Mouse (Mus musculus) liver, embryonic 14.5 days (tissue): ENCODE results near the gene Duox1. TPM values are rescaled to one million over a fixed set of nuclear protein-coding genes. Genes with fewer than 3 reads are reported as not detected.

Experiments
- ATAC-seq: fragments of 200-750 bp; cut with Nextera tagmentation; 2 replicates; pipeline ENCODE4 v1.8.0; 2017; ENCODE audit warnings: moderate number of reproducible peaks, mild to moderate bottlenecking, moderate library complexity; ENCODE audit not compliant: insufficient read depth
- DNase-seq, 3 experiments: peaks; one replicate each; pipeline ENCODE4 v3.0.0-alpha.2; 2012 to 2013; ENCODE audit warnings: low read depth in 3 of 3, low spot score in 3 of 3
- H3K27ac ChIP-seq: fragments of 300-500 bp; sonication (generic); 2 replicates; pipeline ENCODE4 v1.5.1; 2014; ENCODE audit warnings: moderate library complexity, mild to moderate bottlenecking, control low read depth, inconsistent platforms
- H3K27me3 ChIP-seq: fragments of 300-500 bp; sonication (generic); 2 replicates; pipeline ENCODE4 v1.6.1; 2014; ENCODE audit warnings: mild to moderate bottlenecking, low read length, moderate library complexity; ENCODE audit not compliant: control insufficient read depth, insufficient read depth
- H3K36me3 ChIP-seq: fragments of 300-500 bp; sonication (generic); replicated peaks from 2 replicates; pipeline ENCODE4 v1.6.1; 2014; ENCODE audit warnings: low read depth; ENCODE audit not compliant: control insufficient read depth, insufficient read depth
- H3K4me1 ChIP-seq, 2 experiments: fragments of 200-500 bp in 1 of 2; fragments of 300-500 bp in 1 of 2; sonication (generic) in 1 of 2; replicated peaks; 2 replicates each; pipeline ENCODE4 v1.6.1; 2012 to 2014; ENCODE audit warnings: antibody characterized with exemption in 1 of 2, inconsistent platforms in 1 of 2, low read length in 1 of 2; ENCODE audit not compliant: control insufficient read depth in 2 of 2, insufficient read depth in 2 of 2
- H3K4me2 ChIP-seq: fragments of 300-500 bp; sonication (generic); 2 replicates; pipeline ENCODE4 v1.6.1; 2014; ENCODE audit warnings: low read depth, mild to moderate bottlenecking, control low read depth, moderate library complexity
- H3K4me3 ChIP-seq, 2 experiments: fragments of 200-500 bp in 1 of 2; fragments of 300-500 bp in 1 of 2; sonication (generic) in 1 of 2; 2 replicates each; pipeline ENCODE4 v1.5.1; 2012 to 2014; ENCODE audit warnings: low read depth in 2 of 2, low read length in 2 of 2, mild to moderate bottlenecking in 2 of 2, control low read depth in 1 of 2, inconsistent platforms in 1 of 2, moderate library complexity in 1 of 2; ENCODE audit not compliant: insufficient read depth in 1 of 2
- H3K9ac ChIP-seq: fragments of 300-500 bp; sonication (generic); replicated peaks from 2 replicates; pipeline ENCODE4 v1.6.1; 2014; ENCODE audit warnings: mild to moderate bottlenecking, control low read depth, moderate library complexity
- H3K9me3 ChIP-seq: fragments of 300-500 bp; sonication (generic); 2 replicates; pipeline ENCODE4 v1.6.1; 2016; ENCODE audit warnings: low read length, mixed read lengths; ENCODE audit not compliant: control insufficient read depth
- CTCF ChIP-seq: IDR thresholded peaks from 2 replicates; pipeline ENCODE4 v1.5.1; 2016; ENCODE audit warnings: antibody characterized with exemption, low read depth, control low read depth
- EP300 ChIP-seq: IDR thresholded peaks from 2 replicates; pipeline ENCODE4 v1.6.1; 2016; ENCODE audit warnings: antibody characterized with exemption, low read depth
- WGBS: fragments of 180-500 bp; shearing (Covaris S2); extraction: QIAGEN DNeasy Blood & Tissue Kit; methylation state at CpG from one replicate; pipeline ENCODE4 v1.1.7; 2014; ENCODE audit not compliant: insufficient replicate concordance; 5-methylcytosine and 5-hydroxymethylcytosine counted together
- polyA plus RNA-seq, 2 experiments: library from polyadenylated mRNA; depleted of rRNA in 1 of 2; stranded (reverse) in 1 of 2; unstranded in 1 of 2; fragments of >200 nt; fragmentation: Nextera tagmentation in 1 of 2; extraction: Ambion mirVana in 1 of 2; gene quantifications; 2 replicates each; pipeline versions ENCODE4 v1.2.1 to v1.2.3; 2012 to 2014

Duox1 gene
- polyA plus RNA-seq, 2 experiments, result not detected

DNA sequence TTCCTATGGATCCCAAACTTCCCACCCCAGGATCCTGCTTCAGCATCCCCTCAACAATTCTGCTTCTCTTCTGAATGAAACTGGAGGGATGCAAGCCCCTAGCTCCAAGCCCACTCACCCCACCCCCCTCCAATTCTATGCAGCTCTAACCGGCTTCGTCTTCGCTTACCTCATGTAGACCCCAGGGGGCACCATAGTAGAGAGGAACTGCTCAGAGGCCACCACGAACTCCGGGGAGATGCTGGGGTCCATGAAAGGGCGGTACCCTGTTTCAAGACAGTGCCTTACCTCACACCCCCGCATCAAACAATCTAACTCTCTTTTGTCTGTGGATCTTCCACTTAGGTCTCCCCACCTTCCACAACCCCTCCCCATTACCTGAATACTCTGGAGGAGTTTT lies 20.6 kb upstream of the Duox1 start:
- no peak for TF ChIP-seq EP300
- TF ChIP-seq CTCF, result no peak
- 0 out of 4 replicates have a peak, but pooled peaks cover 0 to 2% of the 10 kb centered on the region in 2 experiments for H3K4me1 ChIP-seq
- H3K9ac ChIP-seq, result no peak overlapping the region
- no peaks in the 10 kb centered on the region for H3K9me3 ChIP-seq
- H3K27ac ChIP-seq, result no peak overlapping the region
- no peak overlapping the region for H3K4me3 ChIP-seq
- 7% methylated on average over 7 of the region's 7 CpGs for WGBS
- H3K4me2 ChIP-seq, result no peak overlapping the region
- no peaks in the 10 kb centered on the region for H3K36me3 ChIP-seq
- no peak for DNase-seq
- peaks cover 55% of the 10 kb centered on the region for H3K27me3 ChIP-seq
- ATAC-seq, result no peak

DNA sequence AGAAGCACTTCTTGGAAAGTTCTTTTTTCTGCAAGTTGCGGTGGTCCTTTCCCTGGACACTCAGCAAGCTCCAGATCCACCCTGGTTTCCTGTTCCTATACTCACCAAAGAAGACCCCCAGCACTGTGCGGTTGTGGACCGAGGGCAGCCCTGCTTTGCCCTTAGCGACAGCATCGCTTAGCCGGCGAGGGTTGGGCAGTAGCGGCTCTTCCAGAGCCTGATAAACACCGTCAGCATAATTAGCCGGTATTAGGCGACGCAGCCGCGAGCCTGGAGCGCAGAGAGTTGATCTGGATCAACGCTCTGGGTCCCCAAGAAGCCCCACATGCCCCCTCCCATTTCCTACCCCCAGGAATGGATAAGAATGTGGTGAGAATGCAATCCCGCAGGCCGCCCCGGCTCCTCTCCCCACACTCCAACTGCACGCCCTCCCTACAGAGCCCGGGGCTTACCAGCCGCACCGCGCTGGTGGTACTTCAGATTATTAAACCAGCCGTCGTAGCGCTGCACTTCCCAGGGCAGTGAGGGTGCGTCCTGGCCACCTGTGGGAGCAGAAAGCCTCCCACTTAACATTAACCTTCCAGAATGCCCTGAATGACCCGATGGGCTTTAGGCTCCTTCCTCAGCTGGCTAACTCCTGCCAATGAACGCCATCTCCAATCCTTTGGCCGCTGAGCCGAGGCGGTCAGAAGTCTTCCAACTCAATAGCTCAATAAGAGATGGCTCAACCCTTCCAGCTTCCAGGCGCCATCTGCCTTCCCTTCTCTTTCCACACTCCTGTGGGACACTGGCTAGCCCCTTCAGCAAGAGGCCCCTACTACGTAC lies 18.0 kb upstream of the Duox1 start:
- Histone ChIP-seq H3K27ac (no peak overlapping the region), H3K27me3 (peaks cover 81% of the 10 kb centered on the region), H3K4me1 (0 out of 4 replicates have a peak, but pooled peaks cover 0 to 2% of the 10 kb centered on the region in 2 experiments), H3K9me3 (no peaks in the 10 kb centered on the region), H3K9ac (no peak overlapping the region), H3K4me2 (no peak overlapping the region), H3K36me3 (no peaks in the 10 kb centered on the region), H3K4me3 (no peak overlapping the region)
- WGBS, result 2% methylated on average over 35 of the region's 35 CpGs
- DNase-seq, result no peak
- ATAC-seq, result no peak
- TF ChIP-seq CTCF (no peak), EP300 (no peak)

DNA sequence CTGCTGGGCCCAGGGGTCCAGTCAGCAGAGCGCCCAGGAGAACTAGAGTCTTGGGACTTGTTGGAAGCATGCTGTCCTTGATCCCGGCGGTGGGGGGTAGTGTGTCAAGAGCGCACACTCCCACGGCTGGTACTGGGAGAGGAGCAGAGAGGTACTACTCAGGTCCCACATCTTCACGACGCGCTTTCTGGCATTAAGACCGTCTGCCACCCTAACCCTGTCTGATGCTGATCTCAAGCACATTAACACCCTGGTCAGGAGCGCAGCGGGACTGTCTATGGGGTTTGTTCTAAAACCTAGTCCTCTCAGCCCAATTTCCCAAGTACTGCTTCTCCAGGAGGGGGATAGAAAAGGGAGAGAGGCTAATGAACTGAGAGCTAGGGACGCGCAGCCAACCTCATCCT lies 17.4 kb upstream of the Duox1 start, which contains the start of gene Duox2:
Gene Duox2 (minus strand): TSS at position 354 of the 404 bp plus-strand sequence.
- WGBS, result 4% methylated on average over 13 of the region's 13 CpGs
- TF ChIP-seq CTCF (no peak), EP300 (no peak)
- ATAC-seq (no peak), DNase-seq (no peak)
- Histone ChIP-seq H3K9me3 (no peaks in the 10 kb centered on the region), H3K9ac (no peak within 1 kb of the TSS), H3K4me2 (peak within 1 kb of the TSS; percentile 41), H3K27me3 (peaks cover 83% of the 10 kb centered on the region), H3K4me1 (0 out of 4 replicates have a peak, but pooled peaks cover 0 to 2% of the 10 kb centered on the region in 2 experiments), H3K27ac (no peak within 1 kb of the TSS), H3K36me3 (no peaks in the 10 kb centered on the region), H3K4me3 (no peak within 1 kb of the TSS)

DNA sequence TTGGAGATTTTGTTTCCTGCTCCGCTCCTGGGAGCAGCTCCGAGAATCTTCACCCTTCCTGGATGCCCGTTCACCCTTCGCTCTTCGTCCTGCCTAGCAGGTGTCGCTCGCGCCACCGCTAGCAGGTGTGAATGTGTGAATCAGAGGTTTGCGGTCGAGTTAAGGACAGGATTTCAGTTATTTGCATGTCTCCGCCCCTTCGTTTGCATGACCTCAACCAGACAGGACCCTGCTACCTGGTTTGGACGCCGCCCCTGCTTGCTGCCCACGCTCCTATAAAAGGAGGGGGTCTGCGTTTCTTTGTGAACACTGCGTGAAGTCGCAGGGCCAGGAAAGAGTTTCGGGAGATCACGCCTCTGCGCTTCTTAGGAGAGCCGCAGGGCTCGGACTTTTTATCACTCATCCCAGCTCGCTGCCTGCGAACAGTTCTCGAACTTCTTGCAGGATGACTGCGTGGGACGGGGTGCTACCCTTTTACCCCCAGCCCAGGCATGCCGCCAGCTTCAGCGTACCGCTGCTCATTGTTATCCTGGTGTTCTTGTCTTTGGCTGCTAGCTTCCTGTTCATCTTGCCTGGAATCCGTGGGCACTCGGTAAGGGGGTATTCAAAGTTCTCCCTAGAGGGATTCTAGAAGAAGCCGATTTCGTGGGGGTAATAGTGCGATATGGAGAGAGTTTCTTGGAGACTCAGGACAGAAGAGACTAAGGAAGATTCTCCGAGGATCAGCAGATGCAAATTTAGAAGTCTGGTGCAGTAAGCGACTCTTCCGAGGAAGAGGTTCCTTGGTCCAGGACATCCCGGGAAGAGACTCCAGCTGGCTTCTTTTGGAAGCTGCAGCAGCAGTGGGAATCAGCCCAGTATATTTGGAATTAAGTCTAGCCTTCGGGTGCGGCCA lies 16.6 kb upstream of the Duox1 start, which contains the start of gene Duoxa2:
Gene Duoxa2 (plus strand): TSS at position 305 of the 895 bp plus-strand sequence.
- no peak for DNase-seq
- 2% methylated on average over 43 of the region's 43 CpGs for whole genome bisulfite sequencing
- no peaks in the 10 kb centered on the region for H3K9me3 ChIP-seq
- H3K4me2 ChIP-seq, result peak within 1 kb of the TSS; percentile 41
- peaks cover 83% of the 10 kb centered on the region for H3K27me3 ChIP-seq
- H3K36me3 ChIP-seq, result no peaks in the 10 kb centered on the region
- no peak for TF ChIP-seq CTCF
- TF ChIP-seq EP300, result no peak
- ATAC-seq, result no peak
- H3K4me3 ChIP-seq, result no peak within 1 kb of the TSS
- no peak within 1 kb of the TSS for H3K27ac ChIP-seq
- no peak within 1 kb of the TSS for H3K9ac ChIP-seq
- 0 out of 4 replicates have a peak, but pooled peaks cover 0 to 2% of the 10 kb centered on the region in 2 experiments for H3K4me1 ChIP-seq
